Mouse (Mus musculus) olfactory bulb, adult 2 months (tissue): Measurements from ENCODE around the gene Zfr2.

ENCODE experiments used
- CTCF ChIP-seq: fragments of 200-500 bp; IDR thresholded peaks from 2 replicates; pipeline ENCODE4 v1.5.1; 2012; ENCODE audit warnings: low read depth, mild to moderate bottlenecking, low read length, moderate library complexity; ENCODE audit not compliant: insufficient read depth
- POLR2A ChIP-seq: fragments of 200-500 bp; IDR thresholded peaks from 2 replicates; pipeline ENCODE4 v1.6.1; 2012; ENCODE audit warnings: mild to moderate bottlenecking, low read depth, low read length, moderate library complexity; ENCODE audit not compliant: insufficient read depth

DNA sequence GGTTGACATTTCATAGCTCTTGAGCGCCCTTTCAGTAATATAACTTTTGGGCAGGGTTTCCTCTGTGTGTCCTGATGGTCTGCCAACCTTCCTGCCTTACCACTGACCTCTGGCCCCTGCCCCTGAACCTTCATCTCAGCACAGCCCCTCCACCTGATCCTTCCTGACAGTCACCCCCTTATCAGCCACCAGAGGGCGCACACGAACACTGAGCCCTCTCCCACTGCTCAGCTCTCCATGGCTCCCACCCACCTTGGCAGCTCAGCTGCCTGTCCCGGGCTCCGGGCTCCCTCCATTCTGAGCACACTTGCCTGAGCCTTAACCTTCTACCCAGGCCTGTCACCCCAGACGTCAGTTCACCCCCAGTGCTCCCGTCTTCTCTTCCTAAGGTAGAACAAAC is 56.3 kb downstream of the Zfr2 start:
- TF ChIP-seq POLR2A = no peak
- TF ChIP-seq CTCF = peak; percentile 94
